Mouse (Mus musculus): ENCODE results near the gene Fndc3b. TPM values are rescaled to one million over a fixed set of nuclear protein-coding genes. Genes with fewer than 3 reads are reported as not detected.

Gene Fndc3b
- polyA plus RNA-seq, 1 experiment, result 13.2 TPM

- H3K4me3 ChIP-seq (ENCODE audit: insufficient read depth, low read depth, low read length), result no peak overlapping the region
- H3K4me1 ChIP-seq (ENCODE audit: control insufficient read depth, insufficient read depth, insufficient read length, low read length), result peaks cover 2% of the 10 kb centered on the region; the same call in 1 of the 2 replicates
- H3K27ac ChIP-seq (replicated peaks; ENCODE audit: low read depth, low read length), result no peak overlapping the region
These were observed 153.8 kb downstream of the Fndc3b start for GRCm38 (mm10) chr3:27557100-27558004.

GRCm38 (mm10) chr3:27555401-27555940, 155.6 kb downstream of the Fndc3b start:
- Histone ChIP-seq H3K27ac (replicated peaks; ENCODE audit: low read depth, low read length) (no peak overlapping the region), H3K4me1 (ENCODE audit: control insufficient read depth, insufficient read depth, insufficient read length, low read length) (no peaks in the 10 kb centered on the region), H3K4me3 (ENCODE audit: insufficient read depth, low read depth, low read length) (no peak overlapping the region)

DNA sequence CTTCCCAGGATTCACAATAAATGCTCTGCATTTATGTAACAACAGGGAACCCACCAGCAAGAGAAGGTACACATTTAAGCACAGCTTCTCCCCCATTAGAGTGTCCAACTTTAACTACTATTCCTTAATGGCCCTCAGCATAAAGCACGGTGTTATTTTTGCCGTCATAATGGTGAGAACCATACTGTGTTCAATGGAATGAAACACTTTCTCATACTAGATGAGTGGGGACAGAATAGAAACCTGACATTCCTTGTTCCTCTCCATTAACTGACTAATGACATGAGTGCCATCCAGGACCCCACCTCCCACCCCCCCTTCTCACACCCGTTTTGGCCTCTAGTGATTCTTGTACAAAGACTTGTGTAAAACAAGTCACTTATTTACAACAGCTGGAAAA, 156.8 kb downstream of the Fndc3b start:
- Histone ChIP-seq H3K27ac (replicated peaks; ENCODE audit: low read depth, low read length) (no peak overlapping the region), H3K4me1 (ENCODE audit: control insufficient read depth, insufficient read depth, insufficient read length, low read length) (no peaks in the 10 kb centered on the region)

DNA sequence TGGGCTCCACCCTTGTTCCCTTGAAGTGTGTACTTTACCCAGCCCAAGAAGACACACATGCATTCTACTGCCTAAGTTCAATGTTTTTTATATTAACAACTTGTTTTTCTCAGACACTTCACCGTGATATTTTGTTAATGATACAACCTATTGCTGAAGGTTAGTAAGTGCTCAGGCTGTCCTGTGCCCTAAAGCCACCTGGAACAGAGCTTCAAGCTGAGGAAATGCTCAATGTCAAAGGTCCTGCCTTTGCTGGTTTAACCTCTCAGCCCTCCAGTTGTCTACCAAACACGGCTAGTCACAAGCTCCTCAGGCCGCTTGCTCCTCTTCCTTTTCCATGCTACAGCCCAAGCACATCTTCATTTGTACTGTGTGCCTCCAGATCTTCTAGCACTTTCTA, 157.3 kb downstream of the Fndc3b start:
- no peak overlapping the region for H3K4me3 ChIP-seq (ENCODE audit: insufficient read depth, low read depth, low read length)
- no peak overlapping the region for H3K27ac ChIP-seq (replicated peaks; ENCODE audit: low read depth, low read length)
- H3K4me1 ChIP-seq (ENCODE audit: control insufficient read depth, insufficient read depth, insufficient read length, low read length), result no peaks in the 10 kb centered on the region

More for the DNA sequence above, 156.8 kb downstream of the Fndc3b start:
- no peak overlapping the region for H3K4me3 ChIP-seq (ENCODE audit: insufficient read depth, low read depth, low read length)

DNA sequence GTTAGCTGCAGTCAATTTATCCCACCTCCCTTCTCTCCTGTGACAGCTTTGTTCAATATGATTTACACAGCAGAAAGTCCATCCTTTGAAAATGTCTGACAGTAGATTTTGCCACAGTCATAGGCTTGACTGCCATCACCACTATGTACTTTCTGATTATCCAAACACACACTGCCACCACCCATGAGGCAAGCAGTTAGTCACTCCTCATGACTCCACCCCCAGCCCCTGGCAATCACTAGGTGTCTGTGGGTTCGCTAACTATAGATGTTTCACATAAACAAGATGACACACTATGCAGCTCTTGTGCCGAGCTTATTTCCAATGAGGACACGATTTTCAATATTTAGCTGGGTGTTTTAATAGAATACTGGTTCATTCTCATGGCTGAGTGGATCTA, 160.1 kb downstream of the Fndc3b start:
- no peak overlapping the region for H3K27ac ChIP-seq (replicated peaks; ENCODE audit: low read depth, low read length)
- H3K4me1 ChIP-seq (ENCODE audit: control insufficient read depth, insufficient read depth, insufficient read length, low read length), result no peaks in the 10 kb centered on the region
- no peak overlapping the region for H3K4me3 ChIP-seq (ENCODE audit: insufficient read depth, low read depth, low read length)

DNA sequence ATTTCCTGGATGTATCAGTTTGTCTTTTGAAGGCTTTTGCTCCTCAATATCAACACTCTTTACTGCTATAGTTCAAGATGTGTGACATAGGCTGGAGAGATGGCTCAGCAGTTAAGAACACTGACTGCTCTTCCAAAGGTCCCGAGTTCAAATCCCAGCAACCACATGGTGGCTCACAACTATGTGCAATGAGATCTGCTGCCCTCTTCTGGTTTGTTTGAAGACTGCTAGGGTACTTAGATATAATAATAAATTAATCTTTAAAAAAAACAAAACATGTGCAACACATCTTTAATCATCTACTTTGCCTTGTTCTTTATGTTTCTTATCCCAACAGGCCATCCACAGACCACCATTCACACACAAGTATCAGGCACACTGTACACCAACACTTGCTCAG, 160.7 kb downstream of the Fndc3b start:
- Histone ChIP-seq H3K4me1 (ENCODE audit: control insufficient read depth, insufficient read depth, insufficient read length, low read length) (no peaks in the 10 kb centered on the region), H3K4me3 (ENCODE audit: insufficient read depth, low read depth, low read length) (no peak overlapping the region), H3K27ac (replicated peaks; ENCODE audit: low read depth, low read length) (no peak overlapping the region)

DNA sequence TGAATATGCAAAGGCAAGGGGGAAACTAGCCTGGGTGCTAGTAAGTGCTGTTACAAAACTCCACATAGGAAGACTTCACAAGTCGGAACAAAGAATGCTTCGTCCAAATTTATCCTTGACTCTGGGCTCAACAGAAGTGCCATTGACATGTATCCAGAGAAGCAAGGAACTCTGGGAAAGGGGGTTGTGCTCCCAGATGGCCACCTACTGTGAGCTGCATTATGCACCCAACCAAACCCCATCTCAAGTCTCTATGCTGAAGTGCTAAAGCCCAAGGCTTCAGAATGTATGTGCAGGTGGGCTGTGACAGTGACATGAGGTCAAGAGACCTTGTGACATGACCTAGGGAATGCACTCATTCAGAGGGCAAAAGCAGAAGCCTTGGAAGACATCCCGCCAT, 165.5 kb downstream of the Fndc3b start:
- H3K4me3 ChIP-seq (ENCODE audit: insufficient read depth, low read depth, low read length), result no peak overlapping the region
- H3K4me1 ChIP-seq (ENCODE audit: control insufficient read depth, insufficient read depth, insufficient read length, low read length), result no peaks in the 10 kb centered on the region; the same call in 1 of the 2 replicates
- no peak overlapping the region for H3K27ac ChIP-seq (replicated peaks; ENCODE audit: low read depth, low read length)

DNA sequence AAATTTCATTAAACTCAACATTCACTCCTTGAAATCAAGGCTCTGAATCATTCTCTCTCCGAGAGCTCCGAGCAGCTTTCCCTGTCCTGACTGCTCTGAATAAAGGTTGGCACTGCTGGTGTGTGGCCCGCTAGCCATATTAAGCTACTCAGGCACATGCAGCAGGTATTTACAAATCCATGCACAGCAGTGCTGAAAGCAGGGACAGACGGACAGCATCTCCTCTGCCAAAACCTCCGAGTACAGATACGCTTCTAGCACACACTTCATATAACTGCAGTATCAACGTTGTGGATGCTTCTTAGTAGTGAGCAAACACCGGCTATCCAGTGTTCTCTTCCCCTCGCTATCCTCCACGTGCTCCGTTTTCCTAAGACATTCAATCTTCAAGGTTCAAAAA, 167.0 kb downstream of the Fndc3b start:
- Histone ChIP-seq H3K27ac (replicated peaks; ENCODE audit: low read depth, low read length) (no peak overlapping the region), H3K4me1 (ENCODE audit: control insufficient read depth, insufficient read depth, insufficient read length, low read length) (no peaks in the 10 kb centered on the region; the same call in 1 of the 2 replicates), H3K4me3 (ENCODE audit: insufficient read depth, low read depth, low read length) (no peak overlapping the region)

GRCm38 (mm10) chr3:27541841-27542240, 169.3 kb downstream of the Fndc3b start:
- Histone ChIP-seq H3K4me1 (ENCODE audit: control insufficient read depth, insufficient read depth, insufficient read length, low read length) (no peaks in the 10 kb centered on the region; the same call in 1 of the 2 replicates), H3K4me3 (ENCODE audit: insufficient read depth, low read depth, low read length) (no peak overlapping the region), H3K27ac (replicated peaks; ENCODE audit: low read depth, low read length) (no peak overlapping the region)

- H3K4me3 ChIP-seq (ENCODE audit: insufficient read depth, low read depth, low read length), result no peak overlapping the region
These were observed 169.9 kb downstream of the Fndc3b start for GRCm38 (mm10) chr3:27541181-27541580.

DNA sequence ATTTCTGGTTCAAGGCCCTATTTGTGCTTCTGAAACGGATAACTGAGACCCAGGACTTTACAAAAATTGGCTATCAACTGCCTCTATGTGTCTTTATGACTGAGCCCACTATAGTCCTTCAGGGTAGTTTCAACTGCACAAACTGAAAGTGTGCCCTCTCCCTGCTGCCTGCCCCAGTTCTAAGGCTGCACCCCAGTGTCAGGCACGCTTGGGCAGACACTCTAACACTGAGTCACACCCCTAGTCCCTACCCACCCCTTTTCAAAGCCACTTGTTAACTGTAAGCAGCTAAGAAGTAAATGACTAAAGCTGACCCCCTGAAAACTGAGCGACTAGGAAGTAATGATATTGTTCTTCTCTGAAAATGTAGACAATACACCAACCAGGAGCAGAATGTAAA, 176.9 kb downstream of the Fndc3b start:
- no peak overlapping the region for H3K4me3 ChIP-seq (ENCODE audit: insufficient read depth, low read depth, low read length)
- H3K27ac ChIP-seq (replicated peaks; ENCODE audit: low read depth, low read length), result no peak overlapping the region
- H3K4me1 ChIP-seq (ENCODE audit: control insufficient read depth, insufficient read depth, insufficient read length, low read length), result no peaks in the 10 kb centered on the region

More at GRCm38 (mm10) chr3:27541181-27541580, 169.9 kb downstream of the Fndc3b start:
- Histone ChIP-seq H3K27ac (replicated peaks; ENCODE audit: low read depth, low read length) (no peak overlapping the region), H3K4me1 (ENCODE audit: control insufficient read depth, insufficient read depth, insufficient read length, low read length) (no peaks in the 10 kb centered on the region; the same call in 1 of the 2 replicates)

DNA sequence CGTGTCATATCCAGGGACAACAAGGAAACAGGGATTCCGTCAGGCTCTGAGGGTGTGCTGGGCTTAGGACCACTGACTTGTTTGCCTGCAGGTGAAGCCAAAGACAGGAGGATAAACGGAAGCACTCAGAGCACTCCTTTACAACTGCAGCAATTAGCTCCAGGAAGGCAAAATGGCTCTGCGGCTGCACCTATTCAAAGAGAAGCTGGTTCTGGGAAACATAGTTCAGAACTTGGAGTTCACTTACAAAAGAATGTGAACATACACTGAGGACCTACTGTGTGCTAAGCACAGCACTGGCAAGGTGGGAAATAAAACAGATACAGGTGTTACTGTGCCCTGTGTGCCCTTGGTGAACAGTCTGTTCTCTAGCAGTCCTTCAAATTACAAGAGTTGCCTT, 177.4 kb downstream of the Fndc3b start:
- Histone ChIP-seq H3K27ac (replicated peaks; ENCODE audit: low read depth, low read length) (no peak overlapping the region), H3K4me3 (ENCODE audit: insufficient read depth, low read depth, low read length) (no peak overlapping the region), H3K4me1 (ENCODE audit: control insufficient read depth, insufficient read depth, insufficient read length, low read length) (no peaks in the 10 kb centered on the region)

- Histone ChIP-seq H3K4me1 (ENCODE audit: control insufficient read depth, insufficient read depth, insufficient read length, low read length) (no peaks in the 10 kb centered on the region), H3K4me3 (ENCODE audit: insufficient read depth, low read depth, low read length) (no peak overlapping the region), H3K27ac (replicated peaks; ENCODE audit: low read depth, low read length) (no peak overlapping the region)
These were observed 179.1 kb downstream of the Fndc3b start for GRCm38 (mm10) chr3:27531993-27532392.

DNA sequence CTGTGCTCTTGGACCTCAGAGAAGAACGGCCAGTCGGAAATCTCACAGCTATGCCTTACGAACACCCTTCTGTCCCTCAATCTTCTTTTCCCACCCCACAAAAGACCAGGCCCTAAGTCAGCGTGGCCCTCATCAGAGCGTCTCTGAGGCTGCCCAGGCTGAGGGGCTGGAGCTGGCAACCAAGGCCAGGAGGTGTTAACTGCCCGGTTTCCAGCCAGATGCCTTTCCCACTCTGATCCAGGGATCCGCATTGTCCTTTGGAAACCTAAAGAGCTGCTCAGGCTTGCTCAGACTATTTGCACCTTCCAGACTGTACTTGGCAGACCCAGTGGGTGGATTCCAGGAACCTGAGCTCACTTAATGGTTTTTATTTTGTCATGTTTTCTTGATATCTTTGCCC, 180.7 kb downstream of the Fndc3b start:
- no peaks in the 10 kb centered on the region for H3K4me1 ChIP-seq (ENCODE audit: control insufficient read depth, insufficient read depth, insufficient read length, low read length)
- H3K4me3 ChIP-seq (ENCODE audit: insufficient read depth, low read depth, low read length), result no peak overlapping the region
- H3K27ac ChIP-seq (replicated peaks; ENCODE audit: low read depth, low read length), result no peak overlapping the region

DNA sequence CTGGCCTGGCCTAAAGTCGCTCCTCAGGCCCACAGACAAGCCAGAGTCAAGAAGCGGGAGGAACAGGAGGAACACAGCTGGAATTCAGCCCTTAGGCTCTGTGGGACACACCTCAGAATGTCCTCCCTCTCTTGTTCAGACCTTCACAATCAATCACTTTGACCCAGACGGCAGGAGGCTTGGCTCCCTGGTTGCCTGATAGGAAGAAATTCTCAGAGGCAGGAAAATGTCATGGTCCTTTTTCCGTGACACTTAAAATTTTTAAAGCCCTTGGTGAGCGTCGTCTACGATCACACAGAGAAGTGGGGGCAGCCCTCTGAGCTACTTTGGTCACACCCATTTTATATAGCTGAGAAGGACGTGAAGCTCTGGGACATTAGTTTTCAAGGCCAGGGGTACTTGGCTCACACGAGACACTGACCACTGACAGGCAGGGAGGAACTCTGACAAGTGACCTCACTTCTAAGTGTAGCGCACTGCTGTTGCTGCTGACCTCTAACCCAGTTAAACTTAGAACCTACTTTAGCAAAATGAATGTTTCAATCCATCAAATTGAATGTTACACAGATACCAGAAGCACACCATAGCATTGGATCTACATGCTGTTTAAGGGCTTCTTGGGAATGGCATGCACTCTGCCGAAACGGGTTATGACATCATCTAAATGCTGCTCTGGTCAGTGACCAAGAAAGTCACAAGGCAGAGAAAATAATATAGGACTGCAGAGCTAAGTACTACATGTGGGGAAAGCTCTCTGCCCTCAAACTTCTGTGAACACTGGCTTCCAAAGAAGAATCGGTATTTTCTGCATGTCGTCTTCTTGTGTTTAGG, 181.7 kb downstream of the Fndc3b start:
- no peak overlapping the region for H3K27ac ChIP-seq (replicated peaks; ENCODE audit: low read depth, low read length)
- no peak overlapping the region for H3K4me3 ChIP-seq (ENCODE audit: insufficient read depth, low read depth, low read length)
- no peaks in the 10 kb centered on the region for H3K4me1 ChIP-seq (ENCODE audit: control insufficient read depth, insufficient read depth, insufficient read length, low read length)
